Mouse (Mus musculus): ENCODE results near the gene Apbb2.

- TF ChIP-seq CTCF (IDR thresholded peaks at IDR 0.05; ENCODE audit: control insufficient read depth, insufficient read depth, insufficient replicate concordance, low read depth, low read length) (no peak), POLR2A (IDR thresholded peaks at IDR 0.05; ENCODE audit: control insufficient read depth, low read depth, low read length) (no peak)
Observed at GRCm38 (mm10) chr5:66523681-66524503, 94.7 kb downstream of the Apbb2 start.
